Mouse (Mus musculus) retina, adult 2 months (tissue): ENCODE measurements at regions not wholly inside any gene's neighbourhood (a gene's known extent, or its start where the extent isn't known, plus 50 kb on each side); places are given as distances from the start of the nearest gene placed in this dataset.

Experiments
- DNase-seq: peaks from one replicate; pipeline ENCODE4 v3.0.0-alpha.2; 2012; ENCODE audit warnings: low read depth, low spot score

DNA sequence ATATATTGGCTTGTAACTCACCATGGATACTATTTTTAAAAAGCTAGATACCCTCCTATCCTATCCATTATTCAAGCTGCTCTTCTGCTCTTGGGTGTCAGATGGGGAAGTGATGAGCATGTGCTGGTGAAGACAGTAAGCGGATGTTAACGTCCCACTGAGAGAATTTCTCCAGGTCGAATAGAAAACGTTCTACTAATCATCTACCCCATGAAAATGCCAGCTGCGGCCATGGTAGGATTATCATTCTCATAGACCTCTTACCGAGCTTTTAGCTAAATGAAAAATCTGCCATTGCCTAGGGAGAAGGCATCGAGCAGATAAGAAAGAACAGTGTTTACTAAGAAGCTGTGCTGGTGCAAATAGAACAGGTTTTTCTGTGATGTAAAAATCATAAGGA, 1685.6 kb upstream of the Zeb2 start:
- peak; percentile 11 for DNase-seq
